Mouse (Mus musculus) liver (tissue): ENCODE measurements around the gene Ripor3.
A peak's percentile ranks its signal among the peaks of the same experiment; 100 is the strongest.

Experiments used
- DNase-seq: peaks from one replicate; pipeline ENCODE4 v3.0.0-alpha.2; 2020; ENCODE audit warnings: mixed read lengths

The Ripor3 gene

DNA sequence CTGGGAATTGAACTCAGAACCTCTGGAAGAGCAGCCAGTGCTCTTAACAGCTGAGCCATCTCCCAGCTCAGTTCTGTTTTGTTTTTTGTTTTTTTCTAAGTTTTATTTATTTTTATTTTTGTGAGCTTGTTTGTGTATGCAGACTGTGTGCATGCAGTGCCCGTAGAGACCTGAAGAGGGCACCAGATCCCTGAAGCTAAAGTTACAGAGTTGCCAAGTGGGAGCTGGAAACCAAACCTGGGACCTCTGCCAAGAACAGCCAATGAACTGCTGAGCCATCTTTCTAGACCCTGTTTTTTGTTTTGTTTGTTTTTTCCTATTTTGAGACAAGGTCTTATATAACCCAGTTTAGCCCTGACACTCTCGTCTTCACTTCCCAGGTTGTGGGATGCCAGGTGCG lies 18.0 kb upstream of the Ripor3 start:
- DNase-seq = no peak

DNA sequence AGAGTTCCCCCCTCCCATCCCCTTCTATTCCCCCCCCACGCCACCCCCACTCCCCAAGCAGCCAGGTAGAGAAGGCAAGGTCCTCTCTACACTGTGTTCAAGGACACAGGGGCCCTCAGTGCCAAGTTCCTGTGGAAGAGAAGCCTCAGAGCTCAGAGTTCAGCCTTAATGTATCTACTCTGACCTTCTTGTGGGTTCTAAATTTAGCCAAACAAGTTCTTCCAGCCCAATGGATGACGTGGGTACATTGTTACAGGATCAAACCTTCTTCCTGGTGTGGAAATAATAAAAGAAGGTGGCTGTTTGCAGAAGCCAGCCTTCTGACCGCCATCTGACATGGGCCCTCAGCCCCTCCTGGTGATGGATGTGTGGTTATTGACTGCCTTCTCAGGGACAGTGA lies 16.0 kb upstream of the Ripor3 start:
- DNase-seq = no peak

DNA sequence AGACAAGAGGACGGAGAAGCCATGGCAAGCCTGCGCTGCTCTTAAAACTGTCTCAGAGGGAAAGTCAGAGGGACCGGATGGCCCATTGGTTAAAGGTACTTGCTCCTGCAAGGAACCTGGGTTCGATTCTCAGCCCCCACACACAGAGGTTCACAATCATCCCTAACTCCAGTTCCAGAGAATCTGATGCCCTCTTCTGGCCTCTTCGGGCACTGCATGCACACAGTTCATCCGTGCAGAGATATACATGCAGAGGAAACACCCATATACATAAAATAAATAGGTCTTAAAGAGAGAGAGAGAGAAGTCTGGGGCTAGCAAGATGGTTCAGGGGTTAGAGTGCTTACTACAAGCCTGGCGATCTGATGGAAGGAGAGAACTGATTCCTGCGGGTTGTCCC lies 15.5 kb upstream of the Ripor3 start:
- no peak for DNase-seq

DNA sequence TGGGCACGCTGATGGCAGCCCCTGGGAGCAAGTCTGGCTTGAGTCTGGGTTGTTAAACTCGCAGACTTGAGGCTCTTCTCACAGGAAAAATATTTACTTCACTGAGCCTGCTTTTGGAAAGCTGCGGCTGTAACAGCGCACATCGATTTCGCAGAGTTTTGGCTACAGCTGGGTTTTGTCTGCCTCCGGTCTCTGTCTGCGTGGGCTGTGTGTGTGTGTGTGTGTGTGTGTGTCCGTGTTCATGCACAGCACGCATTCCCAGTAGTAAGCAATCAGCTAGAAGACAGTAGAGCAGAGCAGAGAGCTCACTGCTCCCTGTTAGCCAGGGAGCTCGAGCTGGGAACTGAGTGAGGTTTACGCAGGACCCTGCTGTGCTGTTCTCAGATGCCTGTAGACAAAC lies 14.8 kb upstream of the Ripor3 start:
- DNase-seq = no peak

DNA sequence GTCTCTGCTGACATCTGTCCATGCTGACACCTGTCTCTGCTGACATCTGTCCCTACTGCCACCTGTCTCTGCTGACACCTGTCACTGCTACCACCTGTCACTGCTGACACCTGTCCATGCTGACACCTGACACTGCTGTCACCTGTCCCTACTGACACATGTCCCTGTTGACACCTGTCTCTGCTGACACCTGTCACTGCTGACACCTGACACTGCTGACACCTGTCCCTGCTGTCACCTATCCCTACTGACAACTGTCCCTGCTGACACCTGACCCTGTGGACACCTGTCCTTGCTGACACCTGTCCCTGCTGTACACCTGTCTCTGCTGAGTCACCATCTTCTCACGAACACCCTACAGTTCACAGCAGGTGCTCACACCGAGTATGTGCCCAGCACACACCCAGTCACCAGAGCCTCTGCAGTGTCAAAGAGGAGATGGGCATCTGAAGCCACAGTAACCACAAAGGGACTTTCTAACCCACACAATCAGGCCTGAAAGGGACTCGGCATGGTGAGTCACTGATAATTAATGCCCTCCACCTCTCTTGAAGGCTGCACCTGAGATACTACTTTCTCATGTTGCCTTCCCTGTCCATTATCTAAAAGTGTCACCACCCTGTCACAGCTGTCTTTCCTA lies 13.5 kb upstream of the Ripor3 start:
- no peak for DNase-seq

DNA sequence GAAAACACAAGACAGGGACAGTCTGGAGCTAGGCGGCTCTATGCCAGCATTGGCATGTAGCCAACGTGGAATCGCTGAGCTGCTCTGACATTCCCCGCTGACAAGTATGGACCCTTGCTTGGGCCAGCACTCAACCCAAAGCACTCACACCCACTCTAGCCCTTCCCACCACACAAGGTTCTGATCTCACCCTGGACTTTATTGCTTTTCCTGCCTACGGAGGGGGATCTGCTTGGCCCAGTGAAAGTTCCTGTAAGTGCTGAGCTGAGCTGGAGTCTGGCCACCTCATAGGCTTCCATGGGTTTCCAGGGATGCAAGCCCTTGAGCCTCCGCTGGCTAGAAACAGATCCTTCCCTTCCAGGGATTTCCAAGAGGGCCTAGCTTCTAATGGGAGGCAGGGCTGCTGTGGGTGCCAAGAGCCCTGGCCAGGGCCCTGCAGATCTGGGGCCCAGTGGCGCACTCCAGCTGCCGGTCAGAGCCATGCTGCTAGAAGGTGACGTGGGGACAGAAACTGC lies 8.8 kb upstream of the Ripor3 start:
- DNase-seq = no peak

DNA sequence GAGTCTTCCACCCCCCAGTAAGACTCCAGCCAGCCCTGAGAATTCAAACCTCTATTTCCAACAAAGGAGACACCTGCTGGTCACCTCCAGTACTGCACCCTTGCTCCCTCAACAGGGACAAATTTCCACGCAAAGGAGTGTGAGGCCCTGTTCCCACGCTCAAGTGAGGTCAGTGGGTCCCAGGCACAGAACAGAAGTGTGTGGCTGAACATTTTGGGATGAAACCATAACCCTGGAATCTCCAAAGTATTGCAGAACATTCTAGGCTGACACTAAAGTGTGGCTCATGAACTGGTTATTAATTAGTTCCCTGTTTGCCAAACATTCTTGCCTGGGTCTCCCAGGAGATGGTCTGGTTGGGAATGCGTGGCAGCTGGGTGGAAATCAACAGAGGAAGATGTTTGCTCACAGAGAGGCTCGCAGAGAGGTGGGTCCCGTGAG lies 6.6 kb upstream of the Ripor3 start:
- DNase-seq = peak; percentile 62

DNA sequence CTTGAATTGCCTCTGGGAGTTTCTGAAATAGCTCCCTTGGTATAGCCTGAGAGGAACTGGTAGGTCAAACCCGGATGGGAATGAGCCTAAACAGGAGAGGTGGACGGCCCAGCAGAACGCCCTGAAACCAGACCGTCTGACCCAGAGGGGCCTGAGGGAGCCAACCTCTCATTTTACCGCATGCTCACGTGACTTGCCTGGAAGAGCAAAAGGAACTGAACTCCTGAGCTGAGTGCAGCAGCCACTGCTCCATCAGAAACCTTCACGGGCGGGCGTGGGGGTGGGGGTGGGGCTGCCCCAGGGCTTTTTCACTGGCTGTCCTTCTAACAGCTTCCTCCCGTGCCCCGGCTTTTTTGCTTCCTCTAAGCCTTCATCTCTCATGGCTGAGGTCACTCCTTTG lies 475 bp upstream of the Ripor3 start:
- DNase-seq = no peak

DNA sequence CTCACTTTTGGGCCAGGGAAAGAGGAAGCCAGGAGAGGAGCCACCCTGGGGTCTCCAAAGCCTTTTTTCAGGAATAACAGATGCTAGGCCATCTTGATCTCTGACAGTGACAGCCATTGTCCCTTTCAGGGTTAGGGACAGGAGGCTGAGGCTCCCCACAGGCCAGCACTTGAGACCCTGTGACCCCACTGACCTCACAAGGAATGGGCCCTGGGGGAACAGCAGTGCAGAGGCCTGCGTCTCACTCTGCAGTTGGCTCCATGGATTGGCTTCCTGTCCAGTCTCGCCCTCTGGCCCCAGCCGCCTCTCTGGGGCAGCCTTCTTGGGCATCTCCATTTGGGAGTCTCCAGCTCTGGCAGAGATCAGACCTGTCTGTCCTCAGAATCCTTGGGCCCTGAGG lies 2.3 kb downstream of the Ripor3 start:
- no peak for DNase-seq

DNA sequence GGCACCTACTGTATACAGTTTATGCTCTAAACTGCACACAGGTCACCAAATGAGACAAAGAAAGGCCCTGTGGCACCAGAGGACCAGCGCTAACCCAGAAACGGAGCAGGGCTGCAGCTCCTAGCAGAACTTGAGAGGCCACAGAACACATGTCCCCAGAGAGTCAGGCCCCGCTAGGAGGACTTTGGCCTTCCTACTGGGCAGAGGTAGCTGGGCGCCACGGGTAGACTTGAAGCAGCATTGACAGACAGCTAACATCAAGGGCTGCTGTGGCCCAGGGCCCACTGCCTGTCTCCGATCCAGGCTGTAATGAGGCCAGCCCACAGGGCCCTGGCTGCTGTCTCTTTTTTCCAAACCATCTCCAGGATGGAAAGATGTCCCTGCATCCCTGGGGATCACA lies 3.9 kb downstream of the Ripor3 start:
- no peak for DNase-seq

DNA sequence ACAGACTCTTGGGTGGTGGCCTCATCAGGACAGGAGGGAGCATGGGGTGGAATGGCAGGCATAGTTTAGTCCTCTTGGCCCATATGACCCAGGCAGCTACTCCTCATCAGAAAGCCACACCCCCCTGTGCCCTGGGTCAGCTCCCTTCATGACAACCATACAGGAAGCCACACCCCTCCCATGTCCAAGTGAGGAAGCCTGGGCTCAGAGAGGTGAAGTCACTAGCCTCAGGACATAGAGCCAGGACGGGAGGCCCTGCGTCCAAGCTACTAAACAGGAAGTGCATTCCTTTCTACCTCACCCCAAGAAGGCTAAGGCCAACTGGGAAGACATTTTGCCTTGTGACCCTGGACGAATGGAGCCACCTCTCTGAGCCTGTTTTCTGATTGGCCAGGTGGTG lies 4.8 kb downstream of the Ripor3 start:
- DNase-seq = peak; percentile 43

DNA sequence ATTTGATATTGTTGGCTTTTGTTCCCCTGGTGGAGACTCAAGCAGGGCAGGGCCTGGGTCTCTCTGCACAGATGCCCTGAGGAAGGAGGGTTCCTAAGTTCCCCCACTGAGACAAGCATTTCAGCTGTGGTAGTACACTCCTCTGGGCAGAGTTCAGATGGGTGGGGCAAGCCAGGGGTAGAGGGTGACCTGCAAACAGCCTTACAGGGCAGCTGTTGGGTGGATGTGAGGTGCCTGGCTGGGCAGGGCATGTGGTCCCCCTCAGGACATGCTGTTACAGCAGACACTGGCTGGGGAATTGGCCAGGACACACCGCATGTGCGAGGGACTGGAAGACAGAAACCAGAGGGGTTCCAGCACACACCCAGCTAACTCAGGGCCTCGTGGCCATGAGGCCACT lies 5.4 kb downstream of the Ripor3 start:
- no peak for DNase-seq

DNA sequence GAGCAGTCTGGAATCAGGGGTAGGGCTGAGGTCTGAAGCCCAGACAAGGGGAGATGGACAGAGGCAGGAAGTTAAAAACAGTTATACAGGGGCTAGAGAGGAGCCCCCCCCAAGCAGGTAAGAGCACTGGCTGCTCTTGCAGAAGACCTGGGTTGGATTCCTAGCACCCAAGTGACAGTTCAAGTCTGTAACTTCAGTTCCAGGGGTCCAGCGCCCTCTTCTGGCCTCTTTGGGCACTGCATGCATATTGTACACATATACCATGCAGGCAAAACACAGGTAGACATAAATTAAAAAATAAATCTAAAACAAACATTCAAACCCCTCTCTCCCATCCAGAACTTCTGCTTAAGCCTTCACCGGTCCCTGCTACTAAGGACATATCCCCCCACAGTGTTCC lies 6.0 kb downstream of the Ripor3 start:
- no peak for DNase-seq

DNA sequence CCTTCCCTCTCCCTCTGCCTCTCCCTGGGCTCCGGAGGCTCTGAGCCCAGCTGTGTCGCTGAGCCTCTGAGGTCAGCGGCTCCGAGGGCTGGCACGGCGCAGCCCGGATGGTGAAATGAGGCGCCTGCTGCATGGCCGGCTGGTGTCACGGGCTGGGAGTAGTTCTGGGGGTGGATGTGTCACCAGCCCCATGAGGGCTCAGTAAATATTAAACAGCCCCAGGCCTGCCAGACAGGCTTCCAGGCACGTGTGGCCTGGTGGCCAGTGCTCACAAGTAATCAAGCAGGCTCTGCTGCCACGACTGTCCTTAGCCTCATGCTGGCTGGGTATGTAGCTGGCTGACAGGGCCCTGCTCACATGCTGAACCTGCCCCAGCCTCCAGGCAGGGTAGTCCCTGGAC lies 7.0 kb downstream of the Ripor3 start:
- DNase-seq = no peak

DNA sequence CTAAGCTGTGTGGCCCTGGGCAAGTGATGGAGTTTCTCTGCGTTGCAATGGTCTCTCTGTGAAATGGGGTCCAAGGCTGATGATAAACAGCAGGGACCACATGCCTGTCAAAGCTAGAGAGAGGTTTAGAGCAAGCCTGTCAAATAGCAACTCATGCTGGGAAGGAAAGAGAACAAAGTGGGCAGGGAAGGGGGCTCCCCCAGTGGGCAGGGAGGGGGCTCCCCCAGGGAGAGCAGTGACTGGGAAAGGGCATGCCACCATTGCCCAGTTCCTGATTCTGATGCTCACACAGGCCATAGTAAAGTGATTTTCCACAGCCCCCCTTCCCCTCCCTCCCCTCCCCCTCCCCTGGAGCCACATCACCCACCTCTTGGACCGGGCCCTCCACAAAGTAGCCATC lies 7.5 kb downstream of the Ripor3 start:
- no peak for DNase-seq

DNA sequence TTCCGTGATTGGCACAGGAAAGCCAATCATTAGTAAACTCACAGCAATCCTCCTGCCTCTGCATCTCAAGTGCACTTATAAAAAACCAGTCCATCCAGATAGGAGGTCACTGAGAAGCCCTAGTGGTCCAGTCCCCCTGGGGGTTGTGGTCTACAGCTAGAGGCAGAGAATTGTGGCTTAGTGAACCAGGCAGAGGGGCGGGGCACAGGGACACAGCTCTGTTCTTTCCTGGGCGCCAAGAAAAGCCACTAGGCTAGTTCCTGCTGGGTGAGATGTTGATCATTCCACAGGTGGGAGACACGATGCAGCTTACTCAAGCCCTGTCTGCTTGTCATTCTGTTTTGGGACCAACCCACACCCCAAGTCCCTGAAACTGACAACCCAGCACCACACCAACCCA lies 8.2 kb downstream of the Ripor3 start:
- DNase-seq = no peak

DNA sequence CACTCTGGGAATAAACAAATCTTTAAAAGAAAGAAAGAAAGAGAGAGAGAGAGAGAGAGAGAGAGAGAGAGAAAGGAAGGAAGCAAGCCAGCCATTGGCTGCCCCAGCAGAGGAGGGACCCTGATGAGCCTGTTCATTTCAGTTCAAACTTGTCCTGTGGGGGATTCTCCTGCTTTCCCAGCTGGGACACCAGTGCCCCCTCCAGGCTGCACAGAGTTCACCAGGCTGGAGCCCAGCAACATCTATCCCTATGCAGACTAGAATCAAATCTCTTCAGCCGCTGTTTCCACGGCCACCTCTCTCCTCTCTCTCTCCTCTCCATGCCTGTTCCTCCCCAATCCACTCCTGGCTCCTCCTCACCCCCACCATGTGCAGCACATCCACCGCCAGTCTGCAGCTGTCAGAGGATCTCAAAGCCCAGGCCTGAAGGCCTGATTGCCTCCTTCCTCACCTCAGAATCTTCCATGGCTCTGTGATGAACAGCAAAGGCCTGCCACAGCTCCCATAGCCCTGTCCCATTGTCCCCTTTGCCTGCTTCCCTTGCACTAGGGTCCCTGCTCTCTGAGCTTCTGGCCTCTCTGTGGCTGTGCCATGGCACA lies 11.2 kb downstream of the Ripor3 start:
- DNase-seq = no peak

DNA sequence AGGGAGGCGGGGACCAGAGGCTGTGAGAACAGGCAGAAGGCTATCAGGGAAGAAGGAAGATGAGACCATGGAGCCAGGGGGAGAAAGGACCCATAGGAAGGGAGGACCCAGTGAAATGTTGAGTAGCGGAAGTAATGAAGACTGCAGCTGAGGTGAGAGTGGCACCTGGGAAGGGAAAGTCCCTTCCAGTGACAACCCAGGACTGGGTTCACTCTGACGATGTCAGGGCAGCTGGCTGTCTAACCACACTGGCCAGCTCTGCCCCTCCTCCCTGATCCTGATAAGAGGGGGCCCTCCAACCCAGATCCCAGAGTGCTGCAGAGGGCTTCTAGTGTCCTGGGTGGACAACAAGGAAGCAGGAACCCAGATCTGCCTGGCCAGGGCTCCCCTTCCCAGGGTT lies 12.9 kb downstream of the Ripor3 start:
- DNase-seq = no peak

DNA sequence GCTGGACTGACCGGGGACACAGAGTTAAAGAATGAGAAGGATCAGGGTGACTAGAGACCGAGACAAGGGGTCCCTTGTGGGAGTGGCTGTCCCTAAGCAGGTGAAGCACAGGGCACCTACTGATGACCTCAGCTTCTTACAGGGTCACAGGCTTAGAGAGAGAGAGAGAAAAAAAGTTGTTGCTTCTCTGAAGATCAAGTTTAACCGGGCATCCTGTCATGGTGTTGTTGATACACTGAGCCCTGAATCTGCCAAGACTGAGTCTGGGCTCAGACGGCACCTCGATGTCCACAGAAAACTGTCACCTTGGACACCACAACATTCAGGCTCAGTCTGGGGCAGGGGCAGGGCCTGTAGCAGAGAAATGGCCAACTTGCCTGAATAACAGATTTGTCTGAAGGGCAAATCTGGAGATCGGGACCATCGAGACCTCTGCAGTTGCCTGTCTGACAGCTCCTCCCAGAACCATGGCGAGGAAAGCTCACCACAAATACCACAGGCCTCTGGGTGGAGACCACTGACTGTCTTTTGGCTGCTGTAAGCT lies 13.7 kb downstream of the Ripor3 start:
- no peak for DNase-seq

DNA sequence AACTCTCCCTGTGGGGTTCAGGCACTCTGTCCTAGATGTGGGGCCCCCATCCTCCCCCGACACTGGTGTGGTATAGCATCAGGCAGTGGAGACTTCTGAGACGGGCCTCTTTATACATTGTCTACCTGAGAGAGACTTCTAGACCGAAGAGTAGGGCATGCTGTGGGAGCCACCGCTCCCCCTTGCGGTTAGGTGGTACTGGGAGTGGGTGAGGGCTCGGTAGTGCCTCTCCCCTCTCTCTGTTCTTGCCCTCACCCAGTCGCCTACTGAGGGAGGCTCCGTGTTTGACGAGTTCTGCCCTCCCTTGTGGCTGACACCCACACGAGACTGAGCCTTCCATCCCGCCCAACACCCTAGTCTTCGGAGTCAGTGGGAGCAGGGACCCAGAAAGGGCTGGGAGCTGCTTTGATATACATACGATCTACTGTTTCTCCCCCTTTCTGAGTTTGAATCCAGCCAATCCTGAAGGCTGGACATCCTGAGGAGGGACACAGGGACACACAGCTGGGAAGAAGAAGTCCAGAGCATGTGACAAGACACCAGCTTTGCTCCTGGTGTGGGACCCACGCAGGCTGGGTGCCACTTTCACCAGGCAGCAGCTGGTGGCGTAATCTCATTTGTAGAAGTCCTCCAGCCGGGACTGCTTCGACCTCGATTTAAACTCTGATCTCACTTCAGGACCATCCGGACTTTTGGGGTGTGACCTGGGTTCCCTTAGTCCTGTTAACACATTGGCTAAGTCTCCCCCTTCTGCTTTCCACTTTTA lies 14.4 kb downstream of the Ripor3 start:
- no peak for DNase-seq

DNA sequence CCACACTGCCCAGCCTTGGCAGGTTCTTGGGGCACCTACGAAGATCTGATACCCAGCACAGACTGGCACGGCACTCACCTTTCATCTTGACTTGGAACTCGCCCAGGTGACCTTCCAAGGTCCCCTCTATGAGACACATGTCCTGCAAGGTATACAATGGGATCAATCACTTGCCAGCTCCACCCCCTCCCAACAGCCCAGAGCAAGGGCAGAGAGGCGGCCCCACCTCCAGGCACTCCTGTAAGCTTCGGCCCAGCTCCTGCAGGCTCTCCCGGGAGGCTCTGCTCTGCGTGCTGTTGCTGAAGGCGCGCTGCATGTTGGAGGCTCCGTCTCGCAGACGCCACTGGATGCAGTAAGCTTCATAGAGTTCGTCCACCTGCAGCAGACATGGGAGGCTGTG lies 17.2 kb downstream of the Ripor3 start:
- DNase-seq = no peak

DNA sequence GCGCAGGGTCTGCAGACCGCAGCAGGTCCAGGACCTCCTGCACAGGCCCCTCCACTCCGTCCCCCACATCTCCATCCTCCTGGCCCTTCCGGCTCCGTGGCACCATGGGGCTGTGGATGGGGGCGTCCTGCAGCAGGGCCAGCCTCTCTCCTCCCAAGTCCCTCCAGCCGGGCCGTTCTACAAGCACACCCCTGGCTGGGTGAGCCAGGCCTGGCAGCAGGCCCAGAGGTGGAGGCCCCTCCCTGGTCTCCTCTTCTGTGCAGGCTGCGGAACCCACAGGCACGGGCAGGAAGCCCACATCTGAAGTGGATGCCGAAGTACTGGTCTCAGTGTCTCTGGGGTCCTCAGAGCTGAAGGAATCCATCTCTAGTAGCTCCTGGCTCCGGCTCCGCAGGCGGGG lies 21.1 kb downstream of the Ripor3 start:
- DNase-seq = peak; percentile 36

DNA sequence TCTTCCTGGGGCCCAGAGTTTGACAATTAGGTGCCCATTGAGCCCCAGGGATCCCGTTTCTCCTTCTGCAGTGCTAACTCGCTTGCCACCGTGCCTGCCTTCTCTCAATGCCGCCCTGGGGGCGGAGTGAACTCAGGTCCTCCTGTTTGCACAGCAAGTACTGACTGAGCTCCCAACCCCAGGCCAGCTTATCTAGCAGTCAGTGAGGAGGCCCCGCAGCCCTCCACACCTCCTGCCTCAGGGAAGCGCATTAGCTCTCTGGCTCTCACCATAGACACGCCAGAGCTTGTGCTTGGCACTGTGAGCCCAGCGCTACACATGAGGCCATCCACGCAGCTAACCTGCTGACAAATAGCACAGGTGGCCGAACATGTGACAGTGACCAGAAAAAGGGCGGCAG lies 22.8 kb downstream of the Ripor3 start:
- peak; percentile 65 for DNase-seq

DNA sequence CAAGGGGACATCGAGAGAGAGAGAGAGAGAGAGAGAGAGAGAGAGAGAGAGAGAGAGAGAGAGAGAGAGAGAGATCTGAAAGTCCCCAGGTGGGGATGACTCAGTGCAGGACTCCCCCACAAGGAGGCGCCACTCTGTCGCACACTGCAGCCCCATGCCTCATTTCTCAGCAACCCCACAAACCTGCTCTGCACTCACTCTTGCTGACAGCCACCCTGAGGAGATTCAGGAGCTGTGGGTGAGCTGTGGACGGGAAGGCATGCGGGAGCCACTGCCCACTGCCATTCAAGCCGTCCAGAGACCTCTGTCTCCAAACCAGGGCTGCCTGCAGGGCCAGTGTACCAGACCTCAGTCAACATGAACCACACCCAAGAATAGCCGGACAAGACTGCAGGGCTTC lies 23.7 kb downstream of the Ripor3 start:
- DNase-seq = peak; percentile 43
